Mouse (Mus musculus): ENCODE results near the gene Gm36245.
"Not testable (repeated sequence)": the region's sequence is repeated elsewhere in the genome, so short reads cannot be mapped to it uniquely, and the experiment has no call there.

Gene Gm36245

DNA sequence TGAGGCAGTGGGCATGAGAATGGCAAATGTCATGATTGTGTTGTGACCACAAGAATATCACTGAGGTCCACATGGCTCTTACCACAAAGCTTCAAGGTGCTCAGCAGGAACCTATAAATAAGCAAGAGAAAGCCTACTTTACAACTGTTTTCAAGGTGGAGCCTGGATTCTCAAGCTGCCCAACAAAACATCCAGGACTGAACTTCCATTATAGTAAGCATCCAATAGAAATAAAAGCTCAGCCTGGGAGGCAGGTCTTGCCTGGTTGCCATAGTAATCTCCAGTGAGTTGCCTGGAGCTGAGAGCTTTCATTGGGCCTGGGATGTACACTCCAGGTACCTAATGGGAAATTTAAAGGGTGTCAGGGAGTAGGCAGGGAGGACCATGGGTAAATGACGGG lies at the start of gene Gm36245:
Gm36245 (plus strand) TSS at position 301 of the 400 bp plus-strand sequence.
- DNase-seq (ENCODE audit: extremely low read depth, low read depth, low spot score), result no peak

DNA sequence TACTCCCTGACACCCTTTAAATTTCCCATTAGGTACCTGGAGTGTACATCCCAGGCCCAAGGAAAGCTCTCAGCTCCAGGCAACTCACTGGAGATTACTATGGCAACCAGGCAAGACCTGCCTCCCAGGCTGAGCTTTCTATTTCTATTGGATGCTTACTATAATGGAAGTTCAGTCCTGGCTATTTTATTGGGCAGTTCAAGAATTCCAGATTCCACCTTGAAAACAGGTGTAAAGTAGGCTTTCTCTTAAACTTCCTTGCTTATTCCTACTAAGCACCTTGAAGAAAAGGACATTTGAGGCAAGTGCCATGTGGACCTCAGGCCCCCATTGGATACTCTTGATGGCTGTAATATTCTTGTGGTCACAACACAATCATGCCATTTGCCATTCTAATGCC lies 37.3 kb upstream of the Gm36245 start, which contains the start of gene 1700025B11Rik:
1700025B11Rik (minus strand) TSS at position 101 of the 400 bp plus-strand sequence.
- DNase-seq (ENCODE audit: extremely low read depth, low read depth, low spot score), result no peak

- no peak for DNase-seq (ENCODE audit: extremely low read depth, low read depth, low spot score)
Measured at GRCm38 (mm10) chr15:77563219-77563618, 35.8 kb upstream of the Gm36245 start.

DNA sequence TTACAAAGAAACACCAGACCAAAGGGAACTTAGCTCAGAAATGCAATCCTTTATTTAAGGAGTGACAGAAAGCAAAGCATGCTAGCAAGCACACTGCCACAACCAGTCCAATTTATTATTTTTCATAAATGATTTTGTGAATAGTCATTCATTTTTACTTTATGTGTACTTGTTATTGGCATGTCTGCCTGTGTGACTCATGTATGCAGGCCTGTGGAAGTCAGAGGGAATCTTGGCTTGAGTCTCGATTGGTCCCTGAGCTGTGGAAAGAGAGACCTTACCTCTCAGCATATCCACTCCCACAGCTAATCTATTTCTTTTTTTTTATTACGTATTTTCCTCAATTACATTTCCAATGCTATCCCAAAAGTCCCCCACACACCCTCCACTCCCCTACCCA lies 20.3 kb upstream of the Gm36245 start:
- DNase-seq (ENCODE audit: extremely low read depth, low read depth, low spot score), result no peak

DNA sequence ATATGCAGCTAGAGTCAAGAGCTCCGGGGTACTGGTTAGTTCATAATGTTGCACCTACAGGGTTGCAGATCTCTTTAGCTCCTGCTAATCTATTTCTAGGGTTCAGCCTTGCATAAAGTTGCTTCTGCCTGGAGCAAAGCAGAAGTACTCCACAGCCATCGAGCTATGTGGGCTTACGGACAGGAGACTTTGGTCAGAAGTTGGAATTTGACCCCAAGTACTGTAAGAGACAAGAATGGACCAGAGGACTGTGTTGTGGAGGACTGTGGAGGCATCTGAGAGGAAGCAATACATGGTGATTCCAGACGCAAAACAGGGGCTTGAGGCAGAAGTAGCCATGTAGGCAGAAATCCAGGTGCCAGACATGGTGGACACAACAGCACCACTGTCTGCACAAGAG lies 19.7 kb upstream of the Gm36245 start:
- no peak for DNase-seq (ENCODE audit: extremely low read depth, low read depth, low spot score)

GRCm38 (mm10) chr15:77581681-77582080 lies 17.4 kb upstream of the Gm36245 start:
- no peak for DNase-seq (ENCODE audit: extremely low read depth, low read depth, low spot score)

- no peak for DNase-seq (ENCODE audit: extremely low read depth, low read depth, low spot score)
Measured at GRCm38 (mm10) chr15:77587026-77587425, 12.0 kb upstream of the Gm36245 start.

- no peak for DNase-seq (ENCODE audit: extremely low read depth, low read depth, low spot score)
Measured at GRCm38 (mm10) chr15:77588981-77589380, 10.1 kb upstream of the Gm36245 start.

DNA sequence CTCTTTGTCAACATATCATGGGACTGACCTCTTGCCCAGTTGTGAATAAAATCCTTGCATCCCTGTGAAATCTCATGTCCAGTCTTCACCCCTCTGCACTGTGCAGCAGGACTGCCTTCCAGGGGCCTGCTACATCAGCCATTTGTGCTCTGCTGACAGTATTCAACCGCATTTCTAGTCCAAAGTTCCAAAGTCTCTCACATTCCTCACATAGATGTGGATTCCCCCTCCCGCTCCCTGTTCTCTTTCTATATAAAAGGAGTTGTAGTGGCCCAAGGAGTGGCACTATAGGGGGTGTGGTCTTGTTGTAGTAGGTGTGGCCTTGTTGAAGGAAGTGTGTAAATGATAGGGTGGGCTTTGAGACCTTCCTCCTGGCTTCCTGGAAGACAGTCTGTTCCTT lies 8.2 kb upstream of the Gm36245 start:
- DNase-seq (ENCODE audit: extremely low read depth, low read depth, low spot score), result no peak

DNA sequence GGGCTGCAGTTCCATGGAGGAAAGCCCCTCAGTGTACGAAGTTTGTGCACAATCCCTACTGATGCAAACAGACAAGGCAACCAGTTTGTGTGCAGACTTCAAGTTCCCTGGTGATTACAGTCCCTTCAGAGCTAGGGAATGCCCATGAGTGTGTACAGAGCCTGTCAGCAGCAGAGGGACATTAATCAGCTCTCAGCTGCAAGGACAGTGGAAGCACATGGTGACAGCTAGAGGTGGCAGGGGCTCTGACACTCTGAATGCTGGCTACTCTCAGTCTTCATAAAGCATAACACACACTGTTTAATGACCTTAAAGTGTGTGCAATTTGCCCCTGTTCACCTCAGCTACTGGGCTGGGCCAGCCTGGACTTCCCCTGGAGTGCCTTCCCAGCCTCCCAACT lies 5.5 kb upstream of the Gm36245 start:
- DNase-seq (ENCODE audit: extremely low read depth, low read depth, low spot score), result no peak

GRCm38 (mm10) chr15:77595961-77596360 lies 3.1 kb upstream of the Gm36245 start, which contains the start of gene Apol10b:
TSS of gene Apol10b (minus strand) at chr15:77596125.
- DNase-seq (ENCODE audit: extremely low read depth, low read depth, low spot score), result no peak

- no peak for DNase-seq (ENCODE audit: extremely low read depth, low read depth, low spot score)
Measured at GRCm38 (mm10) chr15:77598429-77598828, 629 bp upstream of the Gm36245 start.

GRCm38 (mm10) chr15:77606069-77606468 lies 7.0 kb downstream of the Gm36245 start:
- no peak for DNase-seq (ENCODE audit: extremely low read depth, low read depth, low spot score)

DNA sequence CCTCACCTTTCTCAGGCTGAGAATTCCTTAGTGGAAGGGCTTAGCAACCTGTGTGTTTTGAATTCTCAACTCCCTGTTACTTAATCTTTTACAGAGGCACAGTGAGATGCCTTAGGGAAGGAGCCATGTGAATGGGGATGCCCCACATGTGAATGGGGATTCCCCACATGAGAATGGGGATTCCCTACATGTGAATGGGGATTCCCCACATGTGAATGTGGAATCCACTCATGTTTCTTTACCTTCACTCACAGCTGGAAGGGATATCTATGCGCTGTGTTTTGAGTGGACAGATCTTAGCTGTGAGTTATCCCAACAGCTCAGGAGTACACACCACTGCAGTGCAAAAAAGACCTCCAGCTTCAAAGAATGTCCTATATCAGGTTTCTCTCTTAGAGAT lies 25.7 kb downstream of the Gm36245 start:
- no peak for DNase-seq (ENCODE audit: extremely low read depth, low read depth, low spot score)

DNA sequence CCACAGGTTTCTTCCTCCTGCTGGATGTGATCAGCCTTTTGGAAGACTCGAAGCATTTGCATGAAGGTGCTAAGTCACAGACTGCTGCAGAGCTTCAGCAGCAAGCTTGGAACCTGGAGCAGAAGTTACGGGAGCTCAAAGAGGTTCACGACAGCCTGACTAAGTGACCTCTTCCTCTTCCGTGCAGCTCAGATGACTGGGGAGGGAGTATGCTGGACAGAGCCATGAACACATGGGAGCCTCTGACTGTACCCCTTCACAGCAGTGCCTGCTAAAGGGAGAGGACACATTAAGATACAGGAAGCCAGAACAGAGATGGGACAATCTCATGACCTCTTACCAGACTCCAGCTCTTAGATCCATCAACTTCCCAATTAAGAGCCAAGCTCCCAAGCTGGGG lies 27.4 kb downstream of the Gm36245 start:
- not testable (repeated sequence) for DNase-seq (ENCODE audit: extremely low read depth, low read depth, low spot score)

DNA sequence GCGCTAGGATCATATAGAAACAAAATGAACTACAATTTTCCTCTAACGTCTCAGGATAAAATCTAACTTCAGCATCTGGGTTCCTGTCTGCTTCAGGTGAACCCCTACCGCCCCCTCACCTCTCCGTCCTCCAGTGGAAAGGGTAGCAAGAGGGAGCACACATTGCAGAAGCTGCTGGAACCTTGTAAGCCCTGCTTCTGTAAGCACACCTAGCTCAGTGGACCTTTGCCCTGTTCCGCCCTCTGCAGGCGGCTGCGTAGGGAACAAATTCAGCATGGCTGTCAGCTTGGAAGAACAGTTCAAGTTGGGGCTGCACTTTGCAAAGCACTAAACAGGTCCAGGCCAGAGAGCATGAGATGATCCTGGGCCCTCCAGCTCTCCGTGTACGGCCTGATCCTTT lies 29.6 kb downstream of the Gm36245 start:
- DNase-seq (ENCODE audit: extremely low read depth, low read depth, low spot score), result not testable (repeated sequence)

DNA sequence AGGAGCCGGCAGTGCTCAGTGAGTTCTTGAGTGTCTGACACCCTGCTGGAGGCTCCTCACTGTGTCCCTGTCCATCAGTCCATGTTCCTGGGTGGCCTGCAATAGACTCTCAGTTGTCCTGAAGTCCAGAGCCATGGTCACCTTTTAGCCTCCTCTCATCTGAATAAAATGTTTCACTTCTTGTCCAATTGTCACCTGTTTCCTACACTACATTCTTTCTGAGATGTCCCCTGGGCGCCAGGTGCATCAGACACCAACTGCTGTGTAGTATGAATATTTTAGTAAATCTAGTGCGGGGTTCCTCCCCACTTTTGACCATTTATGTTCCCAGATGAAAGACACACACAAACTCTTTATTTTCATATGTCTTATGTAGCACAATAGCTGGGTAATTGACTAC lies 30.8 kb downstream of the Gm36245 start:
- not testable (repeated sequence) for DNase-seq (ENCODE audit: extremely low read depth, low read depth, low spot score)

DNA sequence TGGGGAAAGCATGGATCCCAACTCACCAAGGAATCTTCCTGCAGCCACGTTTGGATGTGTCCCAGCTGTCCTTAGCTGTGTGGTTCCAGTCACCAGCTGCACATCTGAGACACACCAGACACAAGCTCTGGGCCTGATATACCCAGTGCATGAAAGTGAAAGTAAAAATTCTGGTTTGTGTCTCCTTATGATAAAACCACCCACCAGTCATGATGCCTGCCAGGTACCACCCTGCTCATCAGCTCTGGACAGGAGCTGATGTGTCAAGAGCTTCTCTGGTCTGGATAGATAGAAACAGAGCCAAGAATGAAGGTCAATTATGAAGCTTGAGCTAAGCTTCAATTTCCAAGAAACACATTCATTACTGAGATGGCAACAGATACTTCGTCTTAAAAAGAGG lies 44.1 kb downstream of the Gm36245 start, which contains the start of gene Apol11b:
Apol11b (minus strand) TSS at position 111 of the 400 bp plus-strand sequence.
- DNase-seq (ENCODE audit: extremely low read depth, low read depth, low spot score), result not testable (repeated sequence)

DNA sequence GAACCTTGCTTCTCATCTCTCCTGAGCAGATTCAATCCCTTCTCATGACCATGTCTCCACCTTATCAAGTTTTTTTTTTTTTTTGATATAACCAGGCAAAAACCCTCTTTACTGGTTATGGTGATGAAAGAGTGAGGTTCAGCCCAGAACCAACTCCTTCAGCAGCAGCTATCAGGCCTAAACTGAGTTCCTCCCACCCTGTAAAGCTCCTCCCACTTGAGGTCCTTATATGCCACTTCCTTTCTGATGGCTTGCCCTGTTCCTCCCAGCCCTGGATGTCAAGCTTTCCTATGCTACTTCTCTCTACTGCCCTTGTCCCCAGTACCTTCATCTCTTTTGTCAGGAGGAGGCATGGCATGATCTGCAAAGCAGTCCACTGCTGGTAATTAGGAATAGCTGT lies 52.1 kb downstream of the Gm36245 start:
- not testable (repeated sequence) for DNase-seq (ENCODE audit: extremely low read depth, low read depth, low spot score)
